Mouse (Mus musculus): ENCODE results near the gene Polr3c.

DNA sequence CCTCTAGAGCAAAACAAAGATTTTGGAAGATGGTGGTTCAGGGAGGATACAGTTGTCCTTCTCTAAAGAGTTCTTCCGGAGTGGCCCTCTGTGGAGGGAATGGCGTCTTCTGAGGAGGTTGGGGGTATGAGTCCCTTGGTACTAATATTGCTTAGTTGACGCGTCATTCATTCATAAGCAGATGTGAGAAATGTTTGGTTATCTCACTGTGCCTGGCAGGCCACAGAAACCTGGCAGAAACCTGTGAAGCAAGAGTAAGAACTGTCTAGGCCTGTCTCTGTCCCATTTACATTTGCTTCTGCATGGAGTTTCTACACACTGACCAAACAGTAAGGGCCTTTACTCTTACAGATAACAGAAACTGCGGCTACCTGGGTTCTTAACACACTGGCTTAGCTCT lies 55.9 kb downstream of the Polr3c start:
- TF ChIP-seq POLR2A (IDR thresholded peaks at IDR 0.05; ENCODE audit: control insufficient read depth, extremely low read depth, insufficient read depth, low read length, poor library complexity) = no peak
- no peak for TF ChIP-seq CTCF (IDR thresholded peaks at IDR 0.05; ENCODE audit: borderline replicate concordance, control insufficient read depth, extremely low read depth, insufficient read depth, low read length, poor library complexity)
